Mouse (Mus musculus) liver, postnatal 0 days (tissue): ENCODE results near the gene Ugt1a8. TPM values are rescaled to one million over a fixed set of nuclear protein-coding genes. Genes with fewer than 3 reads are reported as not detected.

Source experiments
- ATAC-seq: fragments of 200-750 bp; cut with Nextera tagmentation; 2 replicates; pipeline ENCODE4 v1.8.0; 2017; ENCODE audit warnings: mild to moderate bottlenecking, moderate library complexity
- DNase-seq: peaks from one replicate; pipeline ENCODE4 v3.0.0-alpha.2; 2016
- H3K27ac ChIP-seq: fragments of 300-500 bp; sonication (generic); 2 replicates; pipeline ENCODE4 v1.5.1; 2014; ENCODE audit warnings: antibody characterized with exemption, moderate library complexity, mild to moderate bottlenecking, low read depth
- H3K27me3 ChIP-seq: fragments of 300-500 bp; sonication (generic); 2 replicates; pipeline ENCODE4 v1.6.1; 2014; ENCODE audit warnings: low read length, control low read depth, mixed read lengths; ENCODE audit not compliant: insufficient read depth
- H3K36me3 ChIP-seq: fragments of 300-500 bp; sonication (generic); replicated peaks from 2 replicates; pipeline ENCODE4 v1.6.1; 2014; ENCODE audit warnings: mild to moderate bottlenecking, control low read depth, low read length, moderate library complexity, mixed read lengths; ENCODE audit not compliant: insufficient read depth
- H3K4me1 ChIP-seq: fragments of 300-500 bp; sonication (generic); 2 replicates; pipeline ENCODE4 v1.6.1; 2014; ENCODE audit warnings: antibody characterized with exemption, mild to moderate bottlenecking, control low read depth; ENCODE audit not compliant: insufficient read depth
- H3K4me2 ChIP-seq: fragments of 300-500 bp; sonication (generic); 2 replicates; pipeline ENCODE4 v1.6.1; 2014; ENCODE audit warnings: low read depth, mild to moderate bottlenecking, low read length, moderate library complexity, mixed read lengths
- H3K4me3 ChIP-seq: fragments of 300-500 bp; sonication (generic); 2 replicates; pipeline ENCODE4 v1.5.1; 2014; ENCODE audit warnings: low read depth, low read length
- H3K9ac ChIP-seq: fragments of 300-500 bp; sonication (generic); replicated peaks from 2 replicates; pipeline ENCODE4 v1.6.1; 2014; ENCODE audit warnings: mild to moderate bottlenecking, moderate library complexity
- H3K9me3 ChIP-seq: fragments of 300-500 bp; sonication (generic); 2 replicates; pipeline ENCODE4 v1.6.1; 2016; ENCODE audit warnings: mild to moderate bottlenecking, control low read depth, low read length, mixed read lengths
- CTCF ChIP-seq: sonication (generic); IDR thresholded peaks from 2 replicates; pipeline ENCODE4 v1.5.1; 2016; ENCODE audit warnings: antibody characterized with exemption, low read depth
- EP300 ChIP-seq: IDR thresholded peaks from 2 replicates; pipeline ENCODE4 v1.6.1; 2016; ENCODE audit warnings: antibody characterized with exemption, low read depth, mild to moderate bottlenecking
- WGBS: fragments of 180-500 bp; shearing (Covaris S2); extraction: QIAGEN DNeasy Blood & Tissue Kit; methylation state at CpG from one replicate; pipeline ENCODE4 v1.1.7; 2014; ENCODE audit not compliant: insufficient replicate concordance; 5-methylcytosine and 5-hydroxymethylcytosine counted together
- polyA plus RNA-seq: library from polyadenylated mRNA; unstranded; fragments of >200 nt; fragmentation: Nextera tagmentation; extraction: Ambion mirVana; gene quantifications from 2 replicates; pipeline ENCODE4 v1.2.1, GENCODE M21; 2015

Gene Ugt1a8
- polyA plus RNA-seq, 1 experiment from 2014 or later: not detected

- no peak overlapping the region for H3K27ac ChIP-seq
- H3K36me3 ChIP-seq: no peaks in the 10 kb centered on the region
- H3K4me3 ChIP-seq: no peak overlapping the region
- DNase-seq: no peak
- H3K27me3 ChIP-seq: no peaks in the 10 kb centered on the region
- ATAC-seq: no peak
- 68% methylated on average over 3 of the region's 3 CpGs for WGBS
- H3K4me1 ChIP-seq: no peaks in the 10 kb centered on the region
- no peak overlapping the region for H3K4me2 ChIP-seq
- no peak for TF ChIP-seq EP300
- TF ChIP-seq CTCF: no peak
- no peaks in the 10 kb centered on the region for H3K9me3 ChIP-seq
- no peak overlapping the region for H3K9ac ChIP-seq
These were observed 109.8 kb downstream of the Ugt1a8 start for GRCm38 (mm10) chr1:88197443-88197842.

- H3K4me1 ChIP-seq: peaks cover 6% of the 10 kb centered on the region
- WGBS: 71% methylated on average over 2 of the region's 2 CpGs
- no peak overlapping the region for H3K27ac ChIP-seq
- no peaks in the 10 kb centered on the region for H3K9me3 ChIP-seq
- H3K9ac ChIP-seq: no peak overlapping the region
- no peaks in the 10 kb centered on the region for H3K27me3 ChIP-seq
- H3K4me3 ChIP-seq: no peak overlapping the region
- H3K4me2 ChIP-seq: no peak overlapping the region
- DNase-seq (no peak), ATAC-seq (no peak)
- TF ChIP-seq EP300: no peak
- TF ChIP-seq CTCF: no peak
- H3K36me3 ChIP-seq: no peaks in the 10 kb centered on the region
These were observed 112.4 kb downstream of the Ugt1a8 start for GRCm38 (mm10) chr1:88199996-88200395.

- TF ChIP-seq CTCF (no peak), EP300 (no peak)
- Histone ChIP-seq H3K4me3 (no peak within 1 kb of the TSS), H3K27me3 (no peaks in the 10 kb centered on the region), H3K9ac (no peak within 1 kb of the TSS), H3K36me3 (no peaks in the 10 kb centered on the region), H3K9me3 (no peaks in the 10 kb centered on the region), H3K4me1 (peaks cover 10% of the 10 kb centered on the region), H3K4me2 (no peak within 1 kb of the TSS), H3K27ac (no peak within 1 kb of the TSS)
- ATAC-seq (no peak), DNase-seq (no peak)
- 72% methylated on average over 7 of the region's 7 CpGs for WGBS
These were observed 112.8 kb downstream of the Ugt1a8 start, which contains the start of gene Ugt1a2 for GRCm38 (mm10) chr1:88200456-88200855. Gene Ugt1a2, plus strand, starts transcription at chr1:88200601.

- WGBS: 11% methylated on average over 60 of the region's 62 CpGs
- peak within 1 kb of the TSS; percentile 49 for H3K4me3 ChIP-seq
- H3K9ac ChIP-seq: peak within 1 kb of the TSS; percentile 71
- DNase-seq: peak; percentile 82
- peaks cover 31% of the 10 kb centered on the region for H3K4me1 ChIP-seq
- ATAC-seq: peak; percentile 81
- H3K36me3 ChIP-seq: 0 out of 2 replicates have a peak, but pooled peaks cover 2% of the 10 kb centered on the region
- H3K27ac ChIP-seq: peak within 1 kb of the TSS; percentile 84
- TF ChIP-seq EP300 (no peak), CTCF (no peak)
- H3K4me2 ChIP-seq: peak within 1 kb of the TSS; percentile 67
- H3K9me3 ChIP-seq: no peaks in the 10 kb centered on the region
- H3K27me3 ChIP-seq: no peaks in the 10 kb centered on the region
These were observed 117.8 kb downstream of the Ugt1a8 start, which contains the start of gene Dnajb3 for GRCm38 (mm10) chr1:88205294-88205922. Gene Dnajb3, minus strand, starts transcription at chr1:88205782.

GRCm38 (mm10) chr1:88206843-88207479, 119.3 kb downstream of the Ugt1a8 start:
- Histone ChIP-seq H3K27me3 (no peaks in the 10 kb centered on the region), H3K4me3 (no peak overlapping the region), H3K9ac (no peak overlapping the region), H3K9me3 (peaks cover 3% of the 10 kb centered on the region), H3K27ac (peak overlapping the region; percentile 84), H3K4me2 (peak overlapping the region; percentile 34), H3K36me3 (0 out of 2 replicates have a peak, but pooled peaks cover 2% of the 10 kb centered on the region), H3K4me1 (peaks cover 31% of the 10 kb centered on the region)
- DNase-seq: no peak
- TF ChIP-seq EP300: peak; percentile 98
- TF ChIP-seq CTCF: no peak
- peak; percentile 83 for ATAC-seq
- 44% methylated on average over 2 of the region's 2 CpGs for WGBS

- peak within 1 kb of the TSS; percentile 11 for H3K4me2 ChIP-seq
- ATAC-seq (peak; percentile 47), DNase-seq (peak; percentile 61)
- H3K27ac ChIP-seq: peak within 1 kb of the TSS; percentile 31; the same call in 1 of the 2 replicates
- WGBS: 61% methylated on average over 8 of the region's 8 CpGs
- peaks cover 9% of the 10 kb centered on the region for H3K4me1 ChIP-seq
- TF ChIP-seq EP300 (no peak), CTCF (no peak)
- H3K36me3 ChIP-seq: no peaks in the 10 kb centered on the region
- H3K9ac ChIP-seq: 0 out of 2 replicates have a peak within 1 kb of the TSS, but pooled peaks have one; percentile 1
- H3K27me3 ChIP-seq: no peaks in the 10 kb centered on the region
- H3K9me3 ChIP-seq: peaks cover 39% of the 10 kb centered on the region
- H3K4me3 ChIP-seq: peak within 1 kb of the TSS; percentile 1
These were observed 124.2 kb downstream of the Ugt1a8 start, which contains the start of gene Ugt1a1 for GRCm38 (mm10) chr1:88211812-88212211. Gene Ugt1a1, plus strand, starts transcription at chr1:88211959.
